Mouse (Mus musculus) liver, embryonic 16.5 days (tissue): Measurements from ENCODE around the gene Camk1d. TPM values are rescaled to one million over a fixed set of nuclear protein-coding genes. Genes with fewer than 3 reads are reported as not detected.
A peak's percentile ranks its signal among the peaks of the same experiment; 100 is the strongest.

Experiments
- ATAC-seq: fragments of 200-750 bp; cut with Nextera tagmentation; 2 replicates; pipeline ENCODE4 v1.8.0; 2017; ENCODE audit warnings: low read depth, mild to moderate bottlenecking, moderate number of reproducible peaks, moderate library complexity
- H3K27ac ChIP-seq: fragments of 300-500 bp; sonication (generic); 2 replicates; pipeline ENCODE4 v1.5.1; 2014; ENCODE audit warnings: mild to moderate bottlenecking, low read length
- H3K27me3 ChIP-seq: fragments of 300-500 bp; sonication (generic); 2 replicates; pipeline ENCODE4 v1.6.1; 2014; ENCODE audit warnings: low read depth, low read length, mixed read lengths; ENCODE audit not compliant: control insufficient read depth, insufficient read depth
- H3K36me3 ChIP-seq: fragments of 300-500 bp; sonication (generic); 2 replicates; pipeline ENCODE4 v1.6.1; 2014; ENCODE audit warnings: mild to moderate bottlenecking; ENCODE audit not compliant: control insufficient read depth, insufficient read depth
- H3K4me1 ChIP-seq: fragments of 300-500 bp; sonication (generic); 2 replicates; pipeline ENCODE4 v1.6.1; 2014; ENCODE audit warnings: low read depth, low read length, mixed read lengths; ENCODE audit not compliant: control insufficient read depth
- H3K4me2 ChIP-seq: fragments of 300-500 bp; sonication (generic); 2 replicates; pipeline ENCODE4 v1.6.1; 2014; ENCODE audit warnings: low read depth, low read length, mixed read lengths
- H3K4me3 ChIP-seq: fragments of 300-500 bp; sonication (generic); 2 replicates; pipeline ENCODE4 v1.5.1; 2014; ENCODE audit warnings: low read depth, mild to moderate bottlenecking, low read length
- H3K9ac ChIP-seq: fragments of 300-500 bp; sonication (generic); 2 replicates; pipeline ENCODE4 v1.6.1; 2014; ENCODE audit warnings: low read depth, low read length
- H3K9me3 ChIP-seq: fragments of 300-500 bp; sonication (generic); replicated peaks from 2 replicates; pipeline ENCODE4 v1.6.1; 2016; ENCODE audit warnings: low read length; ENCODE audit not compliant: control insufficient read depth
- WGBS: fragments of 180-500 bp; shearing (Covaris S2); extraction: QIAGEN DNeasy Blood & Tissue Kit; methylation state at CpG from one replicate; pipeline ENCODE4 v1.1.7; 2014; ENCODE audit not compliant: insufficient replicate concordance; 5-methylcytosine and 5-hydroxymethylcytosine counted together
- polyA plus RNA-seq: library from polyadenylated mRNA; unstranded; fragments of >200 nt; fragmentation: Nextera tagmentation; extraction: Ambion mirVana; gene quantifications from 2 replicates; pipeline ENCODE4 v1.2.1, GENCODE M21; 2015

Gene Camk1d
- polyA plus RNA-seq, 1 experiment from 2014 or later = 1.3 TPM

DNA sequence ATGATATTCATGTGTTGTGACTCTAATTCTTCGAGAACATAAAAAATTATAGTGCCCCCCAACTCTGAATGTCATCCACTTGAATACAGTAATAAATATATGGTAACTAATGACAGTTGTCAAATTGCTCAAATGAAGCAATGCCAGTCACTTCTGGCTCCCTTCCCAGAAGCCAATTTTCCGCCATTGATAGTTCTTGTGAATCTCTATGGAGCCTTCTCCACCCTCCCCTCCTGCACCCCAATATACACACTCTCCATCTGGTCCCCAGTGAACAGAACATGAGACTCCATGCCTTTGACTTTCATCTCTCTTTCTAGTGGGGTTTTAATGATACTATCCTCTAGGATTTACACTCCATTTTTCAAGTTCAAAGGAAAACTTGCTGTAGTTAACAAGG lies 184.3 kb downstream of the Camk1d start:
- H3K36me3 ChIP-seq = no peaks in the 10 kb centered on the region
- H3K4me1 ChIP-seq = no peaks in the 10 kb centered on the region
- no peak for ATAC-seq
- whole genome bisulfite sequencing = 45% methylated on average over 2 of the region's 2 CpGs
- no peaks in the 10 kb centered on the region for H3K9me3 ChIP-seq
- no peak overlapping the region for H3K27ac ChIP-seq
- H3K4me3 ChIP-seq = no peak overlapping the region
- H3K4me2 ChIP-seq = no peak overlapping the region
- H3K9ac ChIP-seq = no peak overlapping the region
- no peaks in the 10 kb centered on the region for H3K27me3 ChIP-seq

DNA sequence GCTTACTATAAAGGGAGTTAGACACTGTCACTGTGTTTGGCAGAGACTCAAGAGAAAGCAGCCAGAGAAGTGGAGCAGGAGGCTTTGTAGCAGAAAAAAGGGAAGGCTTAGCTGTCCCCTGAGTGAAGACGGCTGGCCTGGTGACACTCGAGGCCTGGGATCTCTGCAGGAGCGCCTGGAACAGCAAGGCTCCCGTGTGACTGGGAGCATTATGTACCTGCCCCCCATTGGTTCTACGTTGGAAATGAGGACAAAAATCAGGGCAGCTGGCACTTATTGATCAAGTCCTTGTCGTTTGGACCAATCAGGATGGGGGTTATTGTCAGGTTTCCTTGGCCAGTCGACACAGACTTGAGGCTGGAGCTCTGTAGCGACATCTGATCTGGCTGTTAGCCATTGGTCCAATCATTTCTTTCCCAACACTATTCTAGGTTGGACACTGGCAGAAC lies 195.1 kb downstream of the Camk1d start:
- Histone ChIP-seq H3K9ac (no peak overlapping the region), H3K36me3 (no peaks in the 10 kb centered on the region), H3K4me2 (no peak overlapping the region), H3K27ac (no peak overlapping the region), H3K9me3 (no peaks in the 10 kb centered on the region), H3K4me1 (no peaks in the 10 kb centered on the region), H3K27me3 (no peaks in the 10 kb centered on the region), H3K4me3 (no peak overlapping the region)
- WGBS = 55% methylated on average over 8 of the region's 8 CpGs
- no peak for ATAC-seq

DNA sequence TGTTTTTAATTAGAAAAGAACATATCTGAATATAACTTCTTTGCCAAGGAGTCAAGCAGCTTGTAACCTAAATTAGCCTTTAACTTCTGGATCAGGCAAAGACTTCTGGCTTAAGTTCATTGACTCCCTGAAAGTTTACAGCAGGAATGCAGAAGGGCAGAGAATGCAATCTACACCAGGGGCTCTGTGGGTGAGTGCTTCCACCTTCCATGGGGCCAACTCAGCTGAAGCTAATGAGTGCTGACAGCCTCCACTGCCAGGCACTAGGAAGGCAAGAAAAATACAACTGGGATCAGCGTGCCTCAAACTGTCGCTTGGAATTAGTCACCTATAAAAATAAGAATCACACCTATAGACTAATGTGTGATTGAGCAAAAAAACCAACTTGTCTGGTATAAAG lies 199.2 kb downstream of the Camk1d start:
- no peak for ATAC-seq
- no peak overlapping the region for H3K4me3 ChIP-seq
- no peaks in the 10 kb centered on the region for H3K27me3 ChIP-seq
- H3K4me1 ChIP-seq = no peaks in the 10 kb centered on the region
- no peaks in the 10 kb centered on the region for H3K9me3 ChIP-seq
- no peak overlapping the region for H3K9ac ChIP-seq
- H3K27ac ChIP-seq = no peak overlapping the region
- H3K4me2 ChIP-seq = no peak overlapping the region
- WGBS = 79% methylated on average over 2 of the region's 2 CpGs
- no peaks in the 10 kb centered on the region for H3K36me3 ChIP-seq

DNA sequence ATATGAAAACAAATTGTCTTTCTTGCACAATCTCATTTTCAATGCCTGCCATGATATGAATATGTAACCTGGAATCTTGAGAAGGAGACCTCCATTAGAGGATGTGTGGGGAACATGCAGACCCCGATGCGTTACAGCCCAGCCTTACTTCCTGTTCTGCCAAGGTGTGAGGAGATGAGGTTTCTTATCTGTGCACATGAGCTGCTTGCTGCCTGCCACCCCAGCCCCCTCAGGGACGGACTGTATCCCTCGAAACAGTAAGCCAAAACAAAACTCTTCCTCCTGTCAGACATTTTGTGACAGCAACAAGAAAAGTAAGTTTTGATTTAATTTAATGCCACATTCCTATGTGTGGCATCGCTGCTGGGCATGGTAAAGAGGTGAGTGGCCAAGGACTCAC lies 200.2 kb downstream of the Camk1d start:
- H3K27me3 ChIP-seq = no peaks in the 10 kb centered on the region
- no peak for ATAC-seq
- H3K9me3 ChIP-seq = no peaks in the 10 kb centered on the region
- H3K4me1 ChIP-seq = no peaks in the 10 kb centered on the region
- 55% methylated on average over 5 of the region's 5 CpGs for WGBS
- no peaks in the 10 kb centered on the region for H3K36me3 ChIP-seq
- H3K4me3 ChIP-seq = no peak overlapping the region
- no peak overlapping the region for H3K9ac ChIP-seq
- no peak overlapping the region for H3K4me2 ChIP-seq
- H3K27ac ChIP-seq = no peak overlapping the region

DNA sequence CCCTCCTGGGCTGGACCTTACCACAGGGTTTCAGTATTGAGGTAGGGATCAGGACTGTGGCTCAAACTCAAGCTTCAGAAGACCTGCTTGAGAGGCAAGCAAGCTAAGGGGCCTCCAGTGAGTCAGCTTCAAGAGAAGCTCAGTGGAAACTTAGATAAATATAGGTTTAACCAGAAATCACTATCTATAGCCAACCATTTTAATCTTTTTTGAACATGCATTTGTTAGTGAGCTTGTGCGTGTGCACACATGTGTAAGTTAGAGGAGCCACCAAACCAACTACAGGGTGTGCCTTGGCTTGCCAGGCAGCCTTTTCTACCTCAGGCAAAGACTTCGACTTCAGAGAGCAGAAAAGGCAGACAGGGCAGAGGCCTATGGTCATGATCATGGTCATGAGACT lies 200.7 kb downstream of the Camk1d start:
- no peaks in the 10 kb centered on the region for H3K9me3 ChIP-seq
- no peak overlapping the region for H3K27ac ChIP-seq
- no peak overlapping the region for H3K4me3 ChIP-seq
- H3K36me3 ChIP-seq = no peaks in the 10 kb centered on the region
- no peaks in the 10 kb centered on the region for H3K27me3 ChIP-seq
- no peak overlapping the region for H3K9ac ChIP-seq
- H3K4me1 ChIP-seq = no peaks in the 10 kb centered on the region
- no peak overlapping the region for H3K4me2 ChIP-seq
- 44% methylated on average over 2 of the region's 2 CpGs for WGBS
- ATAC-seq = peak; percentile 21

DNA sequence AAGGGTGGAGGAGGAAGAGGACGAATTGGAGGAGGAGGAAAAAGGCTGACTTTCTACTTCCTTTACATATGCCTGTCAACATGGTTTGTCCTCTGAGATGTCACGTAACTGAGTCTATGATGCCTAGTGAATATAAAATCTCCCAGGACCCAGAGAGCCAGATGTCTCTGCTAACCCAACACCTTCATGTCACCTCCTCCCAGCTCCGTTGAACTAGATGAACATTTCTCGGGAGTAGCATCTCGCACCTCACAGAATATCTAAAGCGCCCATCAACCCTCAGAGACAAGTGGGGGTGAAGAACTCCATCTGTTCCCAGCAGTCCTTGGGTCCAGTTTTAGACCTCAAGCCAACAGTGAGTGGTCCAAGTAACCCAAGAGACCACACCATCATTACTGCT lies 204.3 kb downstream of the Camk1d start:
- Histone ChIP-seq H3K4me1 (no peaks in the 10 kb centered on the region), H3K9ac (no peak overlapping the region), H3K27me3 (no peaks in the 10 kb centered on the region), H3K4me3 (no peak overlapping the region), H3K9me3 (no peaks in the 10 kb centered on the region), H3K27ac (no peak overlapping the region), H3K36me3 (no peaks in the 10 kb centered on the region), H3K4me2 (no peak overlapping the region)
- no peak for ATAC-seq
- WGBS = 67% methylated on average over 6 of the region's 6 CpGs

DNA sequence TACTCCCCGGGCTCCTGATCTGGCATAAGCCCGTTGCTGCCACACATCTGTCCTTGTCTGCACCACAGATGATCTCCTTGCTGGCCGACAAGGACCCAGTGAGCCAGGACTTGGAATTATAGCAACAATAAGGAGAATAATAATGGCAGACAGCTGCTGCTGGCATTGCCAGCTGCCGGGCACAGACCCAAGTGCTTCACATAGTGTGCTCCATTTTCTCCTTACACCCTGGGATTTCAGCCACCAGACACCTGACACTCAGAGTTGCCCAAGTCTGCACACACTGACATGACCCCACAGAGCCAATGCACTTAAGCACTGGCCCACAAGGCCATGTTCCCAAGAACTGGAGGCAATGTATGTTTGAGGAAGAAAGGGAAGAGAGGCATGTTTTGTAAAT lies 214.7 kb downstream of the Camk1d start:
- Histone ChIP-seq H3K4me1 (no peaks in the 10 kb centered on the region), H3K27me3 (no peaks in the 10 kb centered on the region), H3K9me3 (no peaks in the 10 kb centered on the region), H3K9ac (no peak overlapping the region), H3K27ac (no peak overlapping the region), H3K4me2 (no peak overlapping the region), H3K36me3 (no peaks in the 10 kb centered on the region), H3K4me3 (no peak overlapping the region)
- ATAC-seq = no peak
- 75% methylated on average over 4 of the region's 4 CpGs for WGBS

DNA sequence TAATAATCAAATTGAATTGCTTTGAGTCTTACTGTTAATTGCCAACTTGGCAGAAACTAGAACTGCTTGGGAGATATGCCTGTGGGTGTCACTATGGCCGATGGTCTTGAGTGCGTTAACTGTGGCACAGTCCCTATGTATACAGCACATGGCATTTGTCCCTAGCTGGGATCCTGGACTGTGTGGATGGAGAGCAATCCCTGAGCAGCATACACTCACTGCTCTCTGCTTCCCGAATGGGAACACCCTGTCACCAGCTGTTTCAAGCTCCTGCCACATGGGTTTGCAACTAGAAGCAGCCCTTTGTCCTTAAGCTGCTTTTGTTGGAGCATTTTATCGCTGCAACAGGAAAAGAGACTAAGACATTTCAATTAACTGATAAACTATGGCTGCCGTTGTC lies 224.4 kb downstream of the Camk1d start:
- no peaks in the 10 kb centered on the region for H3K27me3 ChIP-seq
- WGBS = 60% methylated on average over 5 of the region's 5 CpGs
- H3K4me1 ChIP-seq = no peaks in the 10 kb centered on the region
- H3K4me2 ChIP-seq = no peak overlapping the region
- no peak overlapping the region for H3K27ac ChIP-seq
- no peaks in the 10 kb centered on the region for H3K9me3 ChIP-seq
- no peak overlapping the region for H3K4me3 ChIP-seq
- ATAC-seq = no peak
- no peak overlapping the region for H3K9ac ChIP-seq
- no peaks in the 10 kb centered on the region for H3K36me3 ChIP-seq

DNA sequence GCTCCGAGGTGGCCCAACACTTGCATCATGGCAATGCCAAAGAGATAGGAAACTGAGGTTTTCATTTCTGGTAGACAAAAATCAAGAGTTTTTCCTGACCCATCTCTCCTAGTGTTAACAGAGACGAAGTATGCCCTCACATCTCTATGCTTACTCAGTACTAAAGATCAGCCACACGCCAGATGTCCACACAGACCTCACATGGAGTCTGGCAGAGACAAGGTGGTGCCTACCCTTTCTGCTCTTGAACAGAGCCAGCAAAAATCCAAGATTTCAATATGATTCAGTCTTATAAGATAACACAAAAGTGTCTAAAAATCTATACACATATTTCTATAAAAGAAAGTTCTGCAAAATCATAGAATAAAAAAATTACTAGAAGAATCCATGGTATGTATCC lies 227.0 kb downstream of the Camk1d start:
- whole genome bisulfite sequencing = 53% methylated on average over 3 of the region's 3 CpGs
- Histone ChIP-seq H3K4me1 (no peaks in the 10 kb centered on the region), H3K9ac (no peak overlapping the region), H3K27me3 (no peaks in the 10 kb centered on the region), H3K9me3 (no peaks in the 10 kb centered on the region), H3K36me3 (no peaks in the 10 kb centered on the region), H3K4me2 (no peak overlapping the region), H3K4me3 (no peak overlapping the region), H3K27ac (no peak overlapping the region)
- no peak for ATAC-seq

DNA sequence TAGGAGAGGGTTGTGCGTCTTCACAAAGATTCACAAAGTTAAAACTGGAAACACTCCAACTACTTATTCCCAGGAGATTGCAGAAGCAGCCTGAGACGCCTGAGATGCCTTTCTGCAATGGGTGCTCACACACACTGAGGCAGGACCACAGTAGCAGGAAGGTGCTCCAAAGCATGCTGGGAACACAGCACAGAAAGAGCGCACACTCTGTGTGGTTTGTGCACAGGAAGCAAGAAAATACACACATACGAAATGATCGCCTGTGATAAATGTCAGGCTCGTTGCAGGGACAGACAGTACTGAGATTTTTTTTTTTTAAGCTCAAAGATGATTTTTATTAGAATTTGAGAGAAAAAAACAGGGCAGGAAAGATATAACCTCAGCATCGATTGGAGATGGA lies 227.7 kb downstream of the Camk1d start:
- Histone ChIP-seq H3K4me1 (no peaks in the 10 kb centered on the region), H3K4me3 (no peak overlapping the region), H3K4me2 (no peak overlapping the region), H3K9ac (no peak overlapping the region), H3K27ac (no peak overlapping the region), H3K9me3 (no peaks in the 10 kb centered on the region), H3K36me3 (no peaks in the 10 kb centered on the region), H3K27me3 (no peaks in the 10 kb centered on the region)
- ATAC-seq = no peak
- WGBS = 49% methylated on average over 7 of the region's 7 CpGs
